Mouse (Mus musculus): ENCODE results near the gene Zfp2.

The Zfp2 gene

GRCm38 (mm10) chr11:50915671-50916320 is at the start of gene Zfp2:
Gene Zfp2 (minus strand): TSS chr11:50916165.
- DNase-seq = peak; percentile 91

DNA sequence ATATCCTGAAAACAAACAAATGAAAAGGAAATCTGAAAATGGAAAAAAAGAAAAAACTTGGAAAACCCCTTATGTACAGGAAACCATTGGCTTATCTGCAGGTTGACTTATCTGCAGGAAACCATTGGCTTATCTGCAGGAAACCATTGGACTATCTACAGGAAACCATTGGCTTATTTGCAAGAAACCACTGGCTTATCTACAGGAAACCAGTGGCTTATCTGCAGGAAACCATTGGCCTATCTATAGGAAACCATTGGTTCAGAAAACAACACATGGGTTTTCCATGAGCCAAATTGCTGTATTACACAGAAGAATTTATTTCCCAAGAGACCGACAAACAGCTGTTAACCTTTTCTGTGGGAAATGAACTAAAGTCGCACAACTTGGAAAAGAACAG is 48.9 kb upstream of the Zfp2 start:
- DNase-seq = no peak

DNA sequence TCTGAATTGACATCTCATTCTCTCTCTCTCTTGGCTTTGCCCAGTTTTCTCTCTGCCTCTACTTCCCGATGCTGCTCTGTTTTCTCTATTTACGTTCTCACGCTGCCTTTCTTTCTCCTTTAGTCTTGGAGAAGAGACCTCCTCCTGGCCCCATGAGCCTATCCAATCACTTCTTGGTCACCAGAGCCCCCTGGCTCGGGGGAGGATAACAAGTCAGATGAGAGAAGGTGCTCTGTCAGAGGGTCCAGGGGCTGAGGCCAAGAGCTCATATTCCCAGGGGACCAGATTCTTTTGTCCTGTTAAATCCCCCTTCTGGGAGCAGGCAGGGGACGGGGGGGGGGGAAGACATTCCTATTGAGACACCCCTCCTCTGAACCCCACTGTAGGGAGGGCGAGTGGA is 37.7 kb upstream of the Zfp2 start, which contains the start of gene Prop1:
Prop1 (minus strand) TSS at position 101 of the 400 bp plus-strand sequence.
- no peak for DNase-seq

DNA sequence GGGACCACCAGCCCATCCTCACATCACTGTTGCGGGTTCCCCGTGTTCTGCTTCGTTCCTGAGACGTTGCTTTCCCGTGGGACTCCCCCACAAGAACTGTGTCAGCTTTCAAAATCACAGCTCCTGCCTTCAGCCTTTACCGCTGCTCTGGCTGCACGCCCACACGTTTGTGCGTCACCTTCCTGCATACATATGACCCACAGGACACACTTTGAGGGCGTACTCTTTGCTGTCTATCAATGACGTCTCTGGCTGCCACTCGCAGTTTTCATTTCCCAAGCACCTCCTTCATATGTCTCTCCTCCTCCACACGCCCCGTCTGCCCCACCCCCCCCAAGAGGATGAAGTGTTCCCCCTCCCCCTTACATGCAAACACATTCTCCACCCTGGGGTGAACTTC is 36.3 kb upstream of the Zfp2 start:
- no peak for DNase-seq

DNA sequence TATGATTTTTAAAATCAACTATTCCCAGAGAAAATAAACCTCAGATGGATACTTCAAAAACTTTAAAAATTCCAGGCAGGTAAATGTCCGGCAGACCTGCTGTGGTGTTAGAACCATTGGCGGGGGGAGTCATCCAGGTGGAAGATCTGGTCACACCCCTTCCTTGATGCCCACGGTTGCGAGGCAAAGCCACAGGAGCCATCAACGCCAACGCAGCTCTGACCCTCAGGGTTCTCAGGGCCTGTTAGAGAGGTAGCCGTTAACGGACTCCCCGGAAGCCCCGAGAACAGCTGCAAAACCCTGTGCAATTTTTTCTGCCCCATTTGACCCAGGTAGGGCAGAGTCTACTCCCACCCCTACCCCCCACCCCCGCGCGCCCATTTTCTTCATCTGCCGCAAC is 27.5 kb upstream of the Zfp2 start, which contains the start of gene 4933414I15Rik:
4933414I15Rik (minus strand) TSS at position 260 of the 400 bp plus-strand sequence.
- DNase-seq = no peak

- no peak for DNase-seq
Measured at GRCm38 (mm10) chr11:50942386-50942785, 26.4 kb upstream of the Zfp2 start.

GRCm38 (mm10) chr11:50939621-50940366 is 23.8 kb upstream of the Zfp2 start:
- DNase-seq = peak; percentile 49

- DNase-seq = no peak
Measured at GRCm38 (mm10) chr11:50938435-50938834, 22.5 kb upstream of the Zfp2 start.

GRCm38 (mm10) chr11:50932040-50932439 is 16.1 kb upstream of the Zfp2 start:
- no peak for DNase-seq

DNA sequence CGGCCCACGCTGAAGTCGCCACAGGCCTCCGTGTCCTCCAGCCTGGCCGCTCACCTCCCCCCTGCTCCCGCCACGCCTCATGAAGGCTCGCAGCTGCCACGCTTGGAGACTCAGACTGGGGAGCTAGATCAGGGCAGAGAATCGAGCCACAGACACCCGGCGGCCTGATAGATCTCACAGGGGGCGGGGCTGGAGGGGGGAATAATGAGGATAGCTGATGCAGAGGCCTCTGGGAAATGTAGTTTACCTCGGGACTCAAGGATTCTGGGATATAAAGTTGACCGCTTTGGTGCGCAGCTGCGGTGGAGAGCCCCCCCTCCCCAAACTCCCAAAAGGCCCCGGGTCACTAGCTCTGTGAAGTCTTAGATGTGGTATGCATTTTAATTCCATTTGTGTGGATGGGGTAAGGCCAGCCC is 15.5 kb upstream of the Zfp2 start, which contains the start of gene Zfp354b:
Zfp354b (minus strand) TSS at position 183 of the 416 bp plus-strand sequence.
- peak; percentile 74 for DNase-seq

DNA sequence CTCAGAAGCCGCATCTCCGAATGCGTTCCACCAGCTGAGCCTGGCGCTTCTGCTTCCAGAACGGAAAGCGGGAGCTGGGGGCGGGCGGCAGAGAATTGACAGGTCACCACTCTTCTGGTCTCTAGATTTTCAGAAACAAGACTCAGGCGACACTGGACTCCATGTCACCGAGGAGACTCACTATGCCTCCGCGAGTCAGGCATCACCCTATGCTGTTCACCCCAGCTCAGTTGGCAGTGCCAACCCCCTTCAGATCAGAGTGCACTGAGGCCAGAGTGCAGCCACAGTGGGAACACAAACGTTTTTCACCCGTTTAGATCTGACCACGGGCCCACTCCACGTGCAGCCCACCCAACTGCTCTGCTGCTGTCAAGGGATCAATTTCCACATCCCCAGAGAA is 15.1 kb upstream of the Zfp2 start:
- DNase-seq = no peak

- no peak for DNase-seq
Measured at GRCm38 (mm10) chr11:50930469-50931014, 14.6 kb upstream of the Zfp2 start.

DNA sequence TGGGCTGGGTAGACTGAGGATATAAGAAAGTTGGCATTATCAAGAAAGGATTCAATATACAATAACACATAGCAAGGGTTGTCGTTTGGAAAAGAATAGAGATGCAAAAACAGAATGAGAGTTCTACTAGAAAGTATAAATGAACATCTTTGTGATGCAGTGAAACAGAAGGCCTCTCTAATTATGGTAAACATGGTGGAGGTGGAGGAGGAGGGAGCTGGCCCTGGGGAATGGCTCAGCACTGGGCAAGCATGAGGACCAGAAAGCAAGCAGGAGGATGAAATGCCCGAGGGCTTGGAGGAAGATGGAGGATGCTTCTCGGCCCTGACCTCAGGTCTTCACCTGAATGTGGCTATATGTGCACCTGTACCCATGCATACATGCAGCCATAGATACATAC is 1.5 kb downstream of the Zfp2 start:
- DNase-seq = no peak

DNA sequence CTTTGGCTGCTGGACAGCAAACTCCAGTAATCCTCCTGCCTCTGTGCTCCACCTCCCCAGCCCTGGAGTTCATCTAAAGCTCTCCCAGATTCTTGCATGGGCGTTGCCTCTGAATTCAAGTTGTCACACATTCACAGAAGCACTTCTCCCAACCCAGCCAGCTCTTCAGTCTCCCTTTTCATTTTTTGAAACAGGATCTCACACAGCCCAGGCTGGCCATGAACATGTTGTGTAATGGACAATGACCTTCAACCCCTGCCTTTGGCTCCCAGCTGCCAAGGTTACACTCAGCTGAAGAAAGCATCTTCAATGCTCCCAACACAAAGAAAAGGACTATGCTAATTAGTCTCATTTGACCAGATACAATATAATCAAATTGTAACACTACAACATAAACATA is 2.7 kb downstream of the Zfp2 start:
- DNase-seq = no peak

GRCm38 (mm10) chr11:50908136-50908535 is 7.8 kb downstream of the Zfp2 start:
- DNase-seq = no peak

DNA sequence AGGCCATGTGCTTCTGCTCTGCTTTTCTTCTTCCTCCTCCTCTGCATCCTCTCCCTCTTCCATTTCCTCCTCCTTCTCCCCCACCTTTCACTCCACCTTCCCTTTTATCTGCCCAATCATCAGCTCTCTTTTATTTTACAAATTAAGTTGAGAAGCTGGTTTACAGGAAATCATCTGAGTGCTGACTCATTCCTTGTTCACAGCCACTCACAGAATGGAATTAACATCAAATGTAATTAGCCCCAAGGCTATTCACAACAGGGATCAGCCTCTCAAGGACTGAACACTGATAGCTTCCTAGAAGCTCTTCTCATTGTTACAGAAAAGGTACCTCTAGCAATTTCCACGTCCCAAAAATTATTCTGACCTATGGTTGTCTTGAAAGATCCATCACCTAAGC is 18.6 kb downstream of the Zfp2 start:
- no peak for DNase-seq

DNA sequence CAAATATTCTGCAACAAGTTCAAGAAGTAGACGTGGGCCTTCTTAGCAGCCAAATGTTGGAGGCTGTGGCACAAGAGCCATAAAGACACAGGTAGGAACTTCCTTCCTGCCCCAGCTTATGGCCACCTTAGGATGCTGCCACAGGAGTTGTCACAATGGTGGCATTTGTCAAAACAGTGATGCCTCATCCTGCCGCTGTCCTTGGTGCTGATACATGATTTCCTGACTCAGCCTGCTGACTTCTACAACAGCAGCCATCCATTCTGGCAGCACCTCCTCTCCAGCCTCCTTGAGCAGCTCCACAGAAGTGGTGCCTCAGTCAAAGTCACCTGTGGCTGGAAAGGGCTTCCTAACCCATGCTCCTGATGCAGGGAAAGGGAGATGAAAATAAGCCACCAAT is 23.5 kb downstream of the Zfp2 start:
- peak; percentile 9 for DNase-seq

- DNase-seq = peak; percentile 85
Measured at GRCm38 (mm10) chr11:50887390-50888128, 28.4 kb downstream of the Zfp2 start, which contains the start of gene Zfp454. Gene Zfp454 (minus strand): TSS chr11:50887651.

- DNase-seq = no peak
Measured at GRCm38 (mm10) chr11:50886933-50887293, 29.1 kb downstream of the Zfp2 start.

DNA sequence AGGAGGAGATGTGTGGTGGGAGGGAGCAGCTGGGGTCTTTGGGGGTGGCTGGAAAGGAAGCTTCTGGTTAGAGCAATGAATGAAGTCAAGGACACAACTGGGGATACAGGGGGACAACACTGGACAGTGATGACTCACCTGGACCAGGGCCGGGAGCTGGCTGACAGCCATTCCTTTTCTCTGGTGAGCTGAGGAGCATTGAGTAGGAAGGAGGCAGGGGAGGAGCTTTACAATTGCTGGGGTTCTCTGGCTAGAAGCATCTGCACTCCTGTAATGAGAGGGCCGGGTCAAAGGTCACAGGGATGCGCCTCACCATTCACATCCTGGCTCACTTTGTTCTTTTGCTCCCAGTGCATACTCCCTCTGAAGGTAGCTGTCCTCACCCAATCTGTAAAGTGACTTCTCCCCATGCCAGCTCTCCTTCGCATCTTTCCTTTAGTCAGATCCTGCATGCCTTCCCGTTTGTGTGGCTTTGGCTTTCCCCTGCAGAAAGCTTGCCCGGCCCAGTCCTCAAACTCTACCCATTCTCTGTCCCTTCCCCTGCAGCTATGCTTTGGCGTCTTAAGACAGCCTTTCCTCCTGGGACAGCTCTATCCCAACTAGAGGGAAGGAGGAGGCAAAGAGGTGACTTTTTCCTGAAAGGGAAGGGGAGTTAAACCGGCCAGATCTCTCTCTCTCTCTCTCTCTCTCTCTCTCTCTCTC is 29.6 kb downstream of the Zfp2 start:
- no peak for DNase-seq

DNA sequence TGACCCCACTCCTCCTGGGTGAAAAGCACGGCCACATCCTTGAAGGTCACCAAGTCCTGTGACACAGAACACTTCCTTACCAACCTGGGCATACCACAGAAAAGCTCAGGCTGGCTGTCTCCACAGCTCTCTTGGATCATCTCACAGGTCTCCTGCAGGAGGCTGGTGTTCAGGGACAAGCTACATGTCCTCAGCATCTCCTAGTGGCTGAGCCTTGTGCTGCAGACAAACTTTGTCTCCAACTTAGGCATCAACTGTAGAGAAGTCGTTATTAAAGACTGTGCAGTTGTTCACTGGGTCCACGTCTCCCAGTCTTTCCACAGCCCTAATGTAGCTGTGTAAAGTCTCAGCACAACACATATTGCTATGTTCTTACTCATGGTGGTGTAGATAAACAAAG is 32.2 kb downstream of the Zfp2 start:
- no peak for DNase-seq

GRCm38 (mm10) chr11:50878641-50879040 is 37.3 kb downstream of the Zfp2 start:
- no peak for DNase-seq

Measured in lung, postnatal 14 days (tissue).